Comparison of ENCODE assay signal across 10 mouse cellular contexts in the genomic region with DNA sequence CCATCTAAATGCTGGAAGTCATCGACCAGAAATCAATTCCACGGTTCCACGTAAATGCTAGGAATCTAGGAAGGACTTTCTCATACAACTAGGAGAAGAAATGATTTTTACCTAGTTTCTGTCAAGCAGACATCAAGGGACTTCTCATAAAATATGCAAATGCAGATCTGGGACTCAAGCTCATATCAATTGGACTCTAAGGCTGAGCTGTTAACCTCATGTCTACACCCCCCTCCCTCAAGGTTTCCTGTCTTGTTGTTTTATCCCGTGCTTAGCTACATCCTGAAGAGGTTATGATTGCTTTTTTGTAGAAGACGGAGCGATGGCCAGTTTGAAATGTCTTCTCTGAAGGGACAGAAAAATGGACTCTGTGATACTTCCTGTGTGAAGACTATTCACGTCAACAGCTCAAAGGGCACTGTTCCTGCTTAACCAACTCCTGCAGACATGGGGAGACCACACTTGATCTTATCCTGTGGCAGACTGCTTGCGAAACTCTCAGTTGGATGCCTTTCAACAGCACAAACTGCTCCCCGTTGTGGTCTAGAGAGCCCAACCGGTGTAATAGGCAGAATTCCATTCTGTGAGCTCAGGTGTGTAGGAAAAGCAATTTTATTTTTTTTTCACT.
DNase-seq lines count a peak whose midpoint lies in the region; ATAC-seq and TF ChIP-seq lines count a peak whose summit lies in the region.
"Had no signal": no experiment of that assay in that cellular context is flagged by ENCODE, and none has a peak within 500 bp of the region (broad histone marks: within the 10 kb centered on the region; RNA-seq: fewer than 3 reads in every experiment).

No protein-coding gene starts in this region.

- no peaks in the 10 kb centered on the region for H3K4me1 ChIP-seq in liver, embryonic 11.5 days (replicated peaks; ENCODE audit: control insufficient read depth, insufficient read depth, low read length)
- peaks cover 2% of the 10 kb centered on the region; the same call in 1 of the 2 replicates for H3K4me1 ChIP-seq in lung, adult 2 months (ENCODE audit: control insufficient read depth, insufficient read depth, low read length)
- no peaks in the 10 kb centered on the region for H3K4me1 ChIP-seq in stomach, postnatal 0 days (replicated peaks; ENCODE audit: control insufficient read depth, insufficient read depth)
- peaks cover 7% of the 10 kb centered on the region for H3K4me1 ChIP-seq in forebrain, embryonic 14.5 days (ENCODE audit: control insufficient read depth, insufficient read depth, low read length)

- DNase-seq in CD4-positive, CD25-positive, alpha-beta regulatory T cell, adult 2 months (ENCODE audit: low read depth, low spot score), result peak; percentile 25
- no peak for DNase-seq in liver, embryonic 11.5 days (ENCODE audit: low spot score)
- DNase-seq in liver, result no peak
- DNase-seq in lung, adult 2 months, result peak; percentile 25
- peak; percentile 28 for DNase-seq in thymus, postnatal 25 days
- DNase-seq in stomach, postnatal 0 days (ENCODE audit: low spot score), result no peak
- DNase-seq in forebrain, embryonic 14.5 days (ENCODE audit: low spot score), result no peak
- DNase-seq: lung, embryonic 14.5 days had no signal

- TF ChIP-seq EP300 in stomach, postnatal 0 days (optimal IDR thresholded peaks at IDR 0.05), result no peak

- WGBS in liver, embryonic 11.5 days, result 29% methylated on average over 10 of the region's 10 CpGs
- WGBS in lung, adult 2 months, result 31% methylated on average over 10 of the region's 10 CpGs
- WGBS in stomach, postnatal 0 days, result 52% methylated on average over 10 of the region's 10 CpGs
- WGBS in forebrain, embryonic 14.5 days, result 34% methylated on average over 10 of the region's 10 CpGs

- H3K4me3 ChIP-seq in liver, embryonic 11.5 days (ENCODE audit: low read depth, low read length), result no peak overlapping the region
- no peak overlapping the region for H3K4me3 ChIP-seq in lung, adult 2 months (replicated peaks; ENCODE audit: extremely low read depth, low read depth, low read length)
- H3K4me3 ChIP-seq in stomach, postnatal 0 days (ENCODE audit: low read depth, low read length), result no peak overlapping the region
- H3K4me3 ChIP-seq in forebrain, embryonic 14.5 days (ENCODE audit: low read depth, low read length), result no peak overlapping the region
- H3K4me3 ChIP-seq: embryonic facial prominence, embryonic 15.5 days had no signal

- peak overlapping the region; percentile 22; the same call in 1 of the 2 replicates for H3K4me2 ChIP-seq in liver, embryonic 11.5 days
- no peak overlapping the region for H3K4me2 ChIP-seq in stomach, postnatal 0 days (replicated peaks; ENCODE audit: low read depth)
- H3K4me2 ChIP-seq in forebrain, embryonic 14.5 days (ENCODE audit: low read length), result no peak overlapping the region
- H3K4me2 ChIP-seq: embryonic facial prominence, embryonic 15.5 days; lung, embryonic 14.5 days had no signal

- no peak for TF ChIP-seq POLR2A in lung, adult 2 months (IDR thresholded peaks at IDR 0.05; ENCODE audit: borderline replicate concordance, extremely low read depth, low read depth, low read length)

- no peak overlapping the region for H3K27ac ChIP-seq in liver, embryonic 11.5 days (ENCODE audit: low read depth, low read length)
- H3K27ac ChIP-seq in stomach, postnatal 0 days (replicated peaks), result no peak overlapping the region
- no peak overlapping the region for H3K27ac ChIP-seq in forebrain, embryonic 14.5 days (ENCODE audit: low read depth, low read length)
- H3K27ac ChIP-seq: embryonic facial prominence, embryonic 15.5 days had no signal

- TF ChIP-seq CTCF in lung, adult 2 months (IDR thresholded peaks at IDR 0.05; ENCODE audit: insufficient read depth, low read length), result no peak
- no peak for TF ChIP-seq CTCF in stomach, postnatal 0 days (IDR thresholded peaks at IDR 0.05; ENCODE audit: low read depth)

- no peaks in the 10 kb centered on the region for H3K27me3 ChIP-seq in liver, embryonic 11.5 days (replicated peaks; ENCODE audit: control insufficient read depth, insufficient read depth, low read length)
- no peaks in the 10 kb centered on the region for H3K27me3 ChIP-seq in stomach, postnatal 0 days (ENCODE audit: control insufficient read depth, insufficient read depth, low read length)
- H3K27me3 ChIP-seq in forebrain, embryonic 14.5 days (replicated peaks; ENCODE audit: control insufficient read depth, insufficient read depth, low read length), result no peaks in the 10 kb centered on the region
- H3K27me3 ChIP-seq: embryonic facial prominence, embryonic 15.5 days had no signal

- no peaks in the 10 kb centered on the region for H3K36me3 ChIP-seq in liver, embryonic 11.5 days (ENCODE audit: control insufficient read depth, insufficient read depth, low read length)
- no peaks in the 10 kb centered on the region for H3K36me3 ChIP-seq in stomach, postnatal 0 days (ENCODE audit: control insufficient read depth, insufficient read depth, low read length)
- no peaks in the 10 kb centered on the region for H3K36me3 ChIP-seq in forebrain, embryonic 14.5 days (ENCODE audit: control insufficient read depth, insufficient read depth, low read length)
- H3K36me3 ChIP-seq: embryonic facial prominence, embryonic 15.5 days had no signal

- H3K9me3 ChIP-seq in liver, embryonic 11.5 days (ENCODE audit: control insufficient read depth, low read length), result no peaks in the 10 kb centered on the region
- no peaks in the 10 kb centered on the region for H3K9me3 ChIP-seq in stomach, postnatal 0 days (ENCODE audit: control insufficient read depth, low read length)
- no peaks in the 10 kb centered on the region for H3K9me3 ChIP-seq in forebrain, embryonic 14.5 days (replicated peaks; ENCODE audit: control insufficient read depth, low read length)
- H3K9me3 ChIP-seq: embryonic facial prominence, embryonic 15.5 days had no signal

- ATAC-seq in CD4-positive, CD25-positive, alpha-beta regulatory T cell, adult 4 months, result no peak
- ATAC-seq in liver, embryonic 11.5 days (replicated peaks; ENCODE audit: low FRiP score), result no peak
- no peak for ATAC-seq in stomach, postnatal 0 days (ENCODE audit: low FRiP score, low TSS enrichment)
- ATAC-seq in forebrain, embryonic 14.5 days, result no peak

- no peak overlapping the region for H3K9ac ChIP-seq in liver, embryonic 11.5 days (ENCODE audit: low read depth, low read length)
- H3K9ac ChIP-seq in stomach, postnatal 0 days (ENCODE audit: low read length), result no peak overlapping the region
- H3K9ac ChIP-seq in forebrain, embryonic 14.5 days (ENCODE audit: low read length), result no peak overlapping the region
- H3K9ac ChIP-seq: embryonic facial prominence, embryonic 15.5 days; lung, embryonic 14.5 days had no signal

Comparison
In these comparisons a context has a peak if more than half of its experiments do, and no peak if none do; other contexts are left out.
1. DNase-seq: peak in CD4-positive, CD25-positive, alpha-beta regulatory T cell, adult 2 months (single experiment), lung, adult 2 months (single experiment) and thymus, postnatal 25 days (single experiment); none in liver, embryonic 11.5 days (single experiment), liver (single experiment), stomach, postnatal 0 days (single experiment) and forebrain, embryonic 14.5 days (single experiment).